Mouse (Mus musculus) right cerebral cortex, postnatal 4 days (tissue): ENCODE measurements around the gene Olfr1513.
"Not testable (repeated sequence)": the region's sequence is repeated elsewhere in the genome, so short reads cannot be mapped to it uniquely, and the experiment has no call there.

Experiments used
- DNase-seq: peaks from one replicate; pipeline ENCODE4 v3.0.0-alpha.2; 2022

Olfr1513 gene

GRCm38 (mm10) chr14:52356308-52356707, at the start of gene Olfr1513:
TSS of gene Olfr1513 (minus strand) at chr14:52356408.
- no peak for DNase-seq

- DNase-seq: no peak
Measured at GRCm38 (mm10) chr14:52397279-52397678, 41.1 kb upstream of the Olfr1513 start, which contains the start of gene Olfr1511. TSS of gene Olfr1511 (minus strand) at chr14:52397379.

- not testable (repeated sequence) for DNase-seq
Measured at GRCm38 (mm10) chr14:52390084-52390848, 34.1 kb upstream of the Olfr1513 start.

GRCm38 (mm10) chr14:52379068-52379467, 22.9 kb upstream of the Olfr1513 start, which contains the start of gene Olfr1512:
TSS of gene Olfr1512 (minus strand) at chr14:52379168.
- no peak for DNase-seq

- no peak for DNase-seq
Measured at GRCm38 (mm10) chr14:52368741-52369140, 12.5 kb upstream of the Olfr1513 start.

- DNase-seq: no peak
Measured at GRCm38 (mm10) chr14:52339512-52339852, 16.7 kb downstream of the Olfr1513 start.

- peak; percentile 40 for DNase-seq
Measured at GRCm38 (mm10) chr14:52338751-52339511, 17.3 kb downstream of the Olfr1513 start.

GRCm38 (mm10) chr14:52332171-52332570, 24.0 kb downstream of the Olfr1513 start:
- DNase-seq: no peak

GRCm38 (mm10) chr14:52331069-52331750, 25.0 kb downstream of the Olfr1513 start:
- no peak for DNase-seq

GRCm38 (mm10) chr14:52327910-52328812, 28.0 kb downstream of the Olfr1513 start, which contains the start of gene Sall2:
TSS of gene Sall2 (minus strand) at chr14:52328762.
- DNase-seq: peak; percentile 34

GRCm38 (mm10) chr14:52327375-52327901, 28.8 kb downstream of the Olfr1513 start:
- DNase-seq: no peak

- no peak for DNase-seq
Measured at GRCm38 (mm10) chr14:52325890-52326289, 30.3 kb downstream of the Olfr1513 start.

- no peak for DNase-seq
Measured at GRCm38 (mm10) chr14:52319361-52319760, 36.8 kb downstream of the Olfr1513 start.

- peak; percentile 34 for DNase-seq
Measured at GRCm38 (mm10) chr14:52316441-52317225, 39.6 kb downstream of the Olfr1513 start.

GRCm38 (mm10) chr14:52315792-52316440, 40.3 kb downstream of the Olfr1513 start:
- peak; percentile 76 for DNase-seq

GRCm38 (mm10) chr14:52315283-52315780, 40.9 kb downstream of the Olfr1513 start:
- DNase-seq: no peak

- DNase-seq: no peak
Measured at GRCm38 (mm10) chr14:52314808-52315150, 41.4 kb downstream of the Olfr1513 start.

GRCm38 (mm10) chr14:52313931-52314807, 42.0 kb downstream of the Olfr1513 start:
- DNase-seq: no peak

GRCm38 (mm10) chr14:52310906-52311305, 45.3 kb downstream of the Olfr1513 start:
- DNase-seq: no peak
